Mouse (Mus musculus): Measurements from ENCODE around the gene Ccser2.

Gene Ccser2

DNA sequence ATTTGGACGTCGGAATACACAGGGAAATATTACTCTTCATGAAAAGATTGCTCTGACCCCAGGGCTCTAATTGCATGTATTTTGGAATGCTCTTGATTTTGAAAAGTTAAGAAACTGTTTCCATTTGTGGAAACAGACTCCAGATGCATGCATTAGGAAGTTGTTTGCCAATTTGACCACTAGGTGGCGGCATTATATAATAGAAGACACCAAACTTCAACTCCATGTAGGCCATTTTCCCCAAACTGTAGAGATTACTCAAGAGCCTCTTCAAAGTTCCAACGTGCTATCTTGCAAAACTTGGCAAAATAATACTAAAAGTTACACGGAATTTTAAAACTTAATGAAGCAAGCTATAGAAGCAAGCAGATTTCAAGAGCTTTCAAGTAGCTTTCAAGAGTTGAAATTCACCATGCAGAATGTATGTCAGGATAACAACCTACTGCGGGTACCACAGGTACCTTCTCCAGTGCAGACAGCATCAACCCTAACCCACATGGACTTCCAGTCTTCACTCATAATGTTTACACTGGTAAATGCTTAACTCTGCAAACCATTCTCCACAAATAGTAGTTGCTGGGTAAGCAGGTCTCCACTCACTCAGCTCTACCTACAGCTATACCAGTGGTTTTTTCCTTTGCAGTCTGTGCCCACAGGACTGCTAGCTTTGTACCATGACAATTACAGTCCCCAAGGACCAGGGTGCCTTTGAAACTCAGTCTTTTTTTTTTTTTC is 101.4 kb downstream of the Ccser2 start:
- peak; percentile 69 for DNase-seq

DNA sequence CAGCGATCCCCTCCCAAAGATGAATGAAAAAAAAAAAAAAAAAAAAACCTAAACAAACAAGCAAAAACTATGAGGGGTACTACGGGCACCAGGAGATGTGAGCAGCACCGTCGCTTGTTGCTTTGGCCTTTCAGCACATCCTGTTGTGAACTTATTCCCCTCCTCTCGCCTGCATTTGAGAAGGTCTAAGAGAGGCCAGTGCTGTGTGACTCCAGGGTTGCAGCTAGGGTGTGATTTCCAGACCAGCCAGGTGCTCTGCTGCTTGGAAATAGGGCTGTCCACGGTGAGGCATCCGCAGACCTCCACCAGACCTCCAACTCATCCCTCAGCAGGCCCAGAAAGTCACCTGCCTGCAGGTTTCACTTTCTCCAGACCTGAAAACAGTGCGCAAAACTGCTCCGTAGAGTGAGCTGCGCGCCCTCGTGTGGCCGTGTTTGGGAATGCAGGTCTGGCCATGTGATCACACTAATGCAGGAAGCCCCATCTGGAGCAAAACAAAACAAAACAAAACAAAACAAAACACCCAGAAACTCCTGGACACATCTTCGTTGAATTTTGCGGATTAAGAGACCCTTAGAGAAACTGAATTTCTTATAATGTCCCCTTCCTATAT is 104.6 kb downstream of the Ccser2 start:
- DNase-seq, result peak; percentile 84

DNA sequence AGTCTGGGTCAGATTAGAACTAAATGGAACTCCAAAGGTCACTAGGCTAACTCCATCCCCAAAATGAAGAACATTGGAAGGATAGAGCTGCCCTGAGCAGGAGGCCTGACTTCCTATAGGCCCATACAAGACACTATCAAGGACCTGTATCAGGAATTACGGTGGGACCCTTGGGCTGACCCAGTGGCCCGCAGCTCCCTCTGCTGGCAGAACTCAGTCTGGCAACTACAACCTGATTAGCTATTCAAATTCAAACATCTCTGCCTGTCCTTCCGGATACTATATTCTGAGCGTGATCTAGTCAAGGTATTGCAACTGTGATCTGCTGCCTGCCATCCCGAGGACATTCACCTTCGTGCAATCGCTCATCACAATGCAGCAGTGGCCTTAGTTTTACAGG is 106.2 kb downstream of the Ccser2 start:
- no peak for DNase-seq

DNA sequence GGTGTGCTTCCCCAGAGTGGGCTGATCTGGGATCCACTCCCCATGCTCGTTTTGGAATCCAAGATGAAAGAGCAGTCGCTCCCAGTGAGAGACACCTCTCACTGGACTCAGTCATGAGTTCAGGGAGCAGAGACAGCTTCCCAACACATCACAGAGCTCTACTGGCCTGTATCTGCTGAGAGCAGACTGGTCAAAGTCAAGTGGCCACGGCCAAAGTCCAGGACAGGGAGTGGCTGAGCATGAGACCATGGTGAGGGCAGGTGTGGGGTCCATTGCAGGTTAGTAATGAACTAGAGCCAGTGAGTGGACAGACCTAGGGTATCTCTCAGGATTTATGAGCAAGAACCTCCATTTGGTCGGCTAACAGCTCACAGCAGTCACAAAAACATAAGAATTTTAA is 109.6 kb downstream of the Ccser2 start:
- DNase-seq, result no peak

DNA sequence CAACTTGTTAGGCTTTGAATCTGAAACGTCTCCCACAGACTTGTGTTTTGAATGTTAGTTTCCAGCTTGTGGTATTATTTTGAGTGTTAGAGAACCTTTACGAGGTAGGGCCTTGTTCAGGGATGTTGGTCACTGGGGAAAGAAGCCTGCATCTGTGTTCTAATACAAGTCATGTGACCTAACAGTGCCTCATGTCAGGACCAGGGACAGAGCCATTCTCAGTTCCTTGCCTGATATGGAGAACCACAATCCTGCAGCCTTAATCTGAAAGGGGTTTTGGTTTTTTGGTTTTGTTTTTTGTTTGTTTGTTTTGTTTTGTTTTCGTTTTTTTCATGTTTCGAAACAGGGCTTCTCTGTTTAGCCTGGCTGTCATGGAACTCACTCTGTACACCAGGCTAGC is 115.6 kb downstream of the Ccser2 start:
- no peak for DNase-seq

DNA sequence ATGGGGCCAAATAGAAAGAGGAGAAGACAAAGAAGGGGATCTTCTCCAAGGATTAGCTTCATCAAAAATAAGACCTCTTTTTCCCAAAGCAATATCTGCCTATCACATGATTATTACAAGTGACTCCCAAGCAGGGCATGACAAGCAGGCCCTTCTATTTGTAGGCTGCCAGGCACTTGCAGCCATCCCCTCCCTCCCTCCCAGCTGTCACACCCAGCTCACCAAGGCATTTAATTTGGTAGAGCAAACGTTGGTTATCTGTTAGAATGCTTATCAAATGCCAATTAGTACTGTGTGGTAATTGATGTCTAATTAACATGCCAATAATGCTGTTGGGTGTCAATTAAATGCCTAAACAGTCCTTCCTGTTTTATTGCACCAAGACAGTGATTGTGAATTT is 119.7 kb downstream of the Ccser2 start:
- no peak for DNase-seq

Measured in cerebellum, adult 9-10 months (tissue).